Mouse (Mus musculus) olfactory bulb, adult 2 months (tissue): Measurements from ENCODE around the gene Flvcr1.

ENCODE experiments used
- CTCF ChIP-seq: fragments of 200-500 bp; IDR thresholded peaks from 2 replicates; pipeline ENCODE4 v1.5.1; 2012; ENCODE audit warnings: low read depth, mild to moderate bottlenecking, low read length, moderate library complexity; ENCODE audit not compliant: insufficient read depth
- POLR2A ChIP-seq: fragments of 200-500 bp; IDR thresholded peaks from 2 replicates; pipeline ENCODE4 v1.6.1; 2012; ENCODE audit warnings: mild to moderate bottlenecking, low read depth, low read length, moderate library complexity; ENCODE audit not compliant: insufficient read depth

- TF ChIP-seq CTCF: no peak
- TF ChIP-seq POLR2A: no peak
Observed at GRCm38 (mm10) chr1:190995548-190995947, 30.4 kb downstream of the Flvcr1 start.
